Mouse (Mus musculus): ENCODE measurements around the gene Rcc1l.

Gene Rcc1l

GRCm38 (mm10) chr5:134115639-134116259, 60.8 kb downstream of the Rcc1l start:
- DNase-seq (ENCODE audit: low spot score in 2 of 2), result no peak

- no peak for DNase-seq (ENCODE audit: low spot score in 2 of 2)
Observed at GRCm38 (mm10) chr5:134114981-134115380, 61.6 kb downstream of the Rcc1l start.

- no peak for DNase-seq (ENCODE audit: low spot score in 2 of 2)
Observed at GRCm38 (mm10) chr5:134105829-134106228, 70.7 kb downstream of the Rcc1l start.

- DNase-seq (ENCODE audit: low spot score in 2 of 2), result no peak
Observed at GRCm38 (mm10) chr5:134102720-134103119, 73.9 kb downstream of the Rcc1l start.

GRCm38 (mm10) chr5:134101883-134102282, 74.7 kb downstream of the Rcc1l start:
- DNase-seq (ENCODE audit: low spot score in 2 of 2), result no peak

GRCm38 (mm10) chr5:134101322-134101721, 75.3 kb downstream of the Rcc1l start:
- no peak for DNase-seq (ENCODE audit: low spot score in 2 of 2)

GRCm38 (mm10) chr5:134100232-134100771, 76.3 kb downstream of the Rcc1l start:
- no peak for DNase-seq (ENCODE audit: low spot score in 2 of 2)

GRCm38 (mm10) chr5:134099496-134100211, 76.9 kb downstream of the Rcc1l start, which contains the start of gene Castor2:
Castor2 (plus strand) TSS chr5:134099711.
- DNase-seq (ENCODE audit: low spot score in 2 of 2), result peak; percentile 97 to 98

- DNase-seq (ENCODE audit: low spot score in 2 of 2), result no peak
Observed at GRCm38 (mm10) chr5:134098976-134099375, 77.6 kb downstream of the Rcc1l start.

GRCm38 (mm10) chr5:134098341-134098902, 78.2 kb downstream of the Rcc1l start:
- DNase-seq (ENCODE audit: low spot score in 2 of 2), result no peak

Measured in right cerebral cortex, adult 2 months (tissue).